Mouse (Mus musculus) spleen, adult 12 weeks (tissue): ENCODE data around the gene Fam186b.

ENCODE experiments used
- DNase-seq: peaks from one replicate; pipeline ENCODE4 v3.0.0; 2022; ENCODE audit warnings: low spot score

The Fam186b gene

GRCm38 (mm10) chr15:99224208-99224911, 71.3 kb downstream of the Fam186b start, which contains the start of gene Kcnh3:
Gene Kcnh3 (plus strand): TSS chr15:99224861.
- DNase-seq, result no peak

- no peak for DNase-seq
These were observed 72.0 kb downstream of the Fam186b start for GRCm38 (mm10) chr15:99223585-99224207.

GRCm38 (mm10) chr15:99222794-99223584, 72.7 kb downstream of the Fam186b start:
- no peak for DNase-seq

DNA sequence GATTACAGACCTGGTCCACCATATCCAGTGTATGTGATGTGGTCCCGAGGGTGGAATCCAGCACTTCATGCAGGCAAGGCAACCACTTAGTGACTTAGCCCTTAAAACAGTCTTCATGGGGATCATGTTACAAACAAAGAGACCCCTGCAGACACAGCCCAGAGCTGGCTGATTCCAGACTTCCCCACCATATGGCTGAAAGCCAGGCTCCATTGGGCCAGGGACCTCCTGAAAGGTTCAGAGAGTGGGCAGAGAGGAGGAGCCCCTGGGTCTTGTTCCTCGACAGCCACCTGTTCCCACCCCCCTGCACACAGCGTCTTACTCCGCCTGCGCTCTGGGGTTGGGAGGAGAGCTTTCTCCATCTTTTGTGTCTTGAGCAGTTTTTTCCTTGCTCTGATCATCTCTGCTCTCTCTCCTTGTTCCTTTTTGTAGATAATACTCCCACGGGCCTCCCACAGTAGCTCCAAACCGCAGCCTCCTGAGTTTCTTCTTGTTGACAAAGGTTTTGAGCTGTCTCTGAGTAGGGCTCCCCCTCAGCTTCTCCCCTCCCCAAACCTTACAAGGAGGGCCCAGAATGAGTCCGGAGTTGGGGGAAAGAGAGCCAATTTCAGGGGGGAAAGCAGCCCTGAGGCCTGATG, 74.3 kb downstream of the Fam186b start:
- no peak for DNase-seq
